Mouse (Mus musculus) CH12.LX (cell line): ENCODE measurements around the gene Ccdc155.

Experiments
- CTCF ChIP-seq, 2 experiments: IDR thresholded peaks in 1 of 2; conservative IDR thresholded peaks in 1 of 2; 2 replicates each; pipeline ENCODE4 v1.5.1; 2011 to 2012; ENCODE audit warnings: low read depth in 2 of 2, low read length in 2 of 2, improper control_type of control experiment in 1 of 2, inconsistent platforms in 1 of 2, mild to moderate bottlenecking in 1 of 2, moderate library complexity in 1 of 2
- MAX ChIP-seq: IDR thresholded peaks from 2 replicates; pipeline ENCODE4 v1.6.1; 2011; ENCODE audit warnings: low read length, improper control_type of control experiment
- MYC ChIP-seq: IDR thresholded peaks from 2 replicates; pipeline ENCODE4 v1.6.1; 2011; ENCODE audit warnings: low read depth, mild to moderate bottlenecking, improper control_type of control experiment, low read length
- NRF1 ChIP-seq: IDR thresholded peaks from 2 replicates; pipeline ENCODE4 v1.6.1; 2014; ENCODE audit warnings: low read depth, mild to moderate bottlenecking, inconsistent platforms, low read length, improper control_type of control experiment, moderate library complexity
- POLR2A ChIP-seq: IDR thresholded peaks from 2 replicates; pipeline ENCODE4 v1.6.1; 2011; ENCODE audit warnings: low read depth, mild to moderate bottlenecking, improper control_type of control experiment, low read length
- POLR2AphosphoS2 ChIP-seq: IDR thresholded peaks from 2 replicates; pipeline ENCODE4 v1.6.1; 2011; ENCODE audit warnings: low read depth, low read length, improper control_type of control experiment
- USF1 ChIP-seq: IDR thresholded peaks from 2 replicates; pipeline ENCODE4 v1.6.1; 2014; ENCODE audit warnings: low read depth, mild to moderate bottlenecking, inconsistent platforms, low read length, improper control_type of control experiment
- USF2 ChIP-seq: conservative IDR thresholded peaks from 2 replicates; pipeline ENCODE4 v1.6.1; 2011; ENCODE audit warnings: low read depth, low read length, improper control_type of control experiment

DNA sequence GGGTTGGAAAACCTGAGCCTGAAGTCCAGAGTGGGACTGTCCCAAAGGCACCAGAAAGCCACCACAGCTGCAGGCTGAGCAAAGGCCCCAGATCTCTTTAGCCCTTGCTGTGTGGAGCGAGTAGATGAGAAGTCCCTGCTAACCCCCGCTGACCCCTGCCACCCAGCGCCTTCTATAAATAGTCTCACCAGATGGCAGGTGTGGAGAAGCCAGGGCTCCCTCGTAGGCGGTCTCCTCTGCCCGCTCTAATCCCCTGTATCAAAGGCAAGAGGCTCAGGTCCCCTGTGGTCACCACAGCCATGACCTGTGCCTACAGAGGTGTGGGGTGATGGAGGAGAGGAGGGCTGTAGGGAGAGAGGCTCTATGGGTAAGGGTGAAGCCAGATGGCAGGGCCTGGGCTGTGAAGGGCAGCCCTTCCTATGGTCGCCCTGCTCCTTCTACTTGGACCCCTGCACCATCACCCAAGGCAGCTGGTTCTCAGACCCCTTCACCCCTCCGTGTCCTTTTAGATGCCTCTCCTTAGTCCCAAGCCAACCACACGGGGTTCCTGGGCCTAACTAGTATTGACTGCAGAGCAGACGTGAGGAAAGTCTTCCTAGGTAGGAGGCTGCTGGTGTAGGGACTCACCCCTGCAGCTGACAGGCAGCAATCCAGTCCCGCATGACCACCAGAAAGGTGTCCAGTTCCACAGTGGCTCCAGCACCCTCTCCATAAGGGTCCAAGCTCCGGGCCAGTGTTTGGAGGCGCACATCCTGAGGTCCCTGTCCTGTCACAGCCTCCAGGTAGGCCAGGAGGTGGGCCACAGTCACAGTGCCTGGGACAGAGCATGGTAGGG lies 9.1 kb downstream of the Ccdc155 start:
- TF ChIP-seq POLR2AphosphoS2, result no peak
- TF ChIP-seq POLR2A, result no peak
- no peak for TF ChIP-seq CTCF (conservative IDR thresholded peaks at IDR 0.05 in 1 of 2, IDR thresholded peaks at IDR 0.05 in 1 of 2; ENCODE audit: low read depth in 2 of 2, low read length in 2 of 2)
- no peak for TF ChIP-seq USF2
- no peak for TF ChIP-seq NRF1
- TF ChIP-seq USF1, result no peak
- TF ChIP-seq MAX, result no peak
- TF ChIP-seq MYC, result no peak
